Mouse (Mus musculus) midbrain, embryonic 10.5 days (tissue): ENCODE measurements around the gene Stag1. TPM values are rescaled to one million over a fixed set of nuclear protein-coding genes. Genes with fewer than 3 reads are reported as not detected.

Experiments used
- DNase-seq: peaks from one replicate; pipeline ENCODE4 v3.0.0-alpha.2; 2017; ENCODE audit warnings: low spot score
- H3K27ac ChIP-seq: fragments of 300-500 bp; sonication (generic); replicated peaks from 2 replicates; pipeline ENCODE4 v1.5.1; 2016; ENCODE audit warnings: mild to moderate bottlenecking
- H3K27me3 ChIP-seq: fragments of 300-500 bp; sonication (generic); 2 replicates; pipeline ENCODE4 v1.6.1; 2016; ENCODE audit warnings: low read depth, mild to moderate bottlenecking; ENCODE audit not compliant: poor library complexity, severe bottlenecking
- H3K36me3 ChIP-seq: fragments of 300-500 bp; sonication (generic); 2 replicates; pipeline ENCODE4 v1.6.1; 2016; ENCODE audit warnings: mild to moderate bottlenecking, moderate library complexity
- H3K4me1 ChIP-seq: fragments of 300-500 bp; sonication (generic); 2 replicates; pipeline ENCODE4 v1.6.1; 2016
- H3K4me3 ChIP-seq: fragments of 300-500 bp; sonication (generic); 2 replicates; pipeline ENCODE4 v1.5.1; 2016; ENCODE audit warnings: mild to moderate bottlenecking, moderate library complexity
- H3K9me3 ChIP-seq: fragments of 300-500 bp; sonication (generic); replicated peaks from 2 replicates; pipeline ENCODE4 v1.6.1; 2016; ENCODE audit warnings: mild to moderate bottlenecking
- WGBS: fragments of 180-500 bp; shearing (Covaris S2); methylation state at CpG from one replicate; pipeline ENCODE4 v1.1.7; 2016; 5-methylcytosine and 5-hydroxymethylcytosine counted together
- polyA plus RNA-seq: library from polyadenylated mRNA; unstranded; fragments of >200 nt; fragmentation: Nextera tagmentation; extraction: Ambion mirVana; gene quantifications from 2 replicates; pipeline ENCODE4 v1.2.1, GENCODE M21; 2016

Stag1 gene
- 50.8 and 51.6 TPM in 2 replicates for polyA plus RNA-seq

DNA sequence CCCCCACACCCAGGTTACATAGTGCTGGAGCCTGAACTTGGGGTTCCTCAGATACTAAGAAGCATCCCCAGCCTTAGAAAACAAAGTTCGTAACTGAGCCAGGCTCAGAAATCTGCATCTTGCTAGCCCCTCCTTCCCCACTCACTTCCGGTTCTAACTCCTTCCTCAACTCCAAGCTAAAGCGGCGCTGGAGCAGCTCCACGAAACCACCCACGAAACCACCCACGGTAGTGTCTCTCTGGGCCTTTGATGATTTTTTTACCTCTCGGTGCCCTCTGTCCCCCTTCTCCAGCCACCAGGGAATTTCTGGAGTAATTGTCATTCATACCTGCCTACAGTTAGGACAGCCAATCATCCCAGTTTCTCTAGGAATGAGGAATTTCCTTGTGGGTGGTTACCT lies at the start of gene Stag1:
Gene Stag1 (plus strand): TSS at position 253 of the 400 bp plus-strand sequence.
- Histone ChIP-seq H3K27me3 (no peaks in the 10 kb centered on the region), H3K27ac (no peak within 1 kb of the TSS), H3K36me3 (no peaks in the 10 kb centered on the region), H3K9me3 (no peaks in the 10 kb centered on the region), H3K4me3 (no peak within 1 kb of the TSS), H3K4me1 (peaks cover 14% of the 10 kb centered on the region)
- whole genome bisulfite sequencing, result 91% methylated on average over 8 of the region's 8 CpGs
- no peak for DNase-seq

DNA sequence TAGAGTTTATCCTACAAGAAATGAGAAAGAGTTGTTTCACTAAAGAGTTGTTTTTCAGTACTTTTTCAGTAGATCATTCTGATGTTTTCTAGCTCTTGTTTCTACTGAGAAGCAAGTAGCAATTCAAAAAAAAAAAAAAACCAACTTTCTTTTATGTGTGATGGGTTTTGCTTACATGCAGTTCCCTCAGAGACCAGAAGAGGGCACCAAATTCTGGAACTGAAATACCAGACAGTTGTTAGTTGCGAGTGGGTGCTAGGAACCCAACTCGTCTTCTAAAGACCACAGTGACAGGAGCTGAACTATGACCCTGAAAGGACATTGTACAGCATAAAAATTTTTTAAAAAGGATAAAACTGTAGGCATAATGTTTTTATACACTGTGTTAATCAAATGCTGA lies 49.3 kb upstream of the Stag1 start:
- WGBS, result 87% methylated on average over 2 of the region's 2 CpGs
- H3K36me3 ChIP-seq, result peaks cover 27% of the 10 kb centered on the region
- H3K4me3 ChIP-seq, result no peak overlapping the region
- no peak overlapping the region for H3K27ac ChIP-seq
- no peak for DNase-seq
- H3K27me3 ChIP-seq, result no peaks in the 10 kb centered on the region
- peaks cover 28% of the 10 kb centered on the region for H3K4me1 ChIP-seq
- H3K9me3 ChIP-seq, result peaks cover 12% of the 10 kb centered on the region

DNA sequence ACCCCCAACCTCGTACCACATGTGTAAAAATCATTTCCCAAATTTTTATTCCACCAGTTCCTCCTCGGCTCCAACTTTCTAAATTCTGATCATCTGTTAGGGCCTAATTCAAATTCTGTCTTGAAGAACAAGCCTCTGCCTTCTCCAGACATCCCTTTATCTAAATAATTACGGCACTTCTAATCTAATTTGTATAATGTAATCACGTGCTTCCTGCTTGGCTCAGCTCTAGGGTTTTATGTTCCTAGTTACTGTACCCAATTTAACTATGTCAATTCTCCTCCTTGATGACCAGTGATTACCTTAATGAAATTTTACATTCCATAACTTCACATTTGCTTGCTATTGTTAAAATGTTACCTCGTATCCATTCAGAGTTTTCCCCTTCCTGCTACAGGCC lies 41.9 kb upstream of the Stag1 start:
- no peaks in the 10 kb centered on the region; the same call in 1 of the 2 replicates for H3K9me3 ChIP-seq
- WGBS, result 83% methylated on average over 5 of the region's 5 CpGs
- no peak overlapping the region for H3K27ac ChIP-seq
- H3K4me1 ChIP-seq, result no peaks in the 10 kb centered on the region
- no peak for DNase-seq
- H3K36me3 ChIP-seq, result peaks cover 13% of the 10 kb centered on the region
- H3K4me3 ChIP-seq, result no peak overlapping the region
- H3K27me3 ChIP-seq, result no peaks in the 10 kb centered on the region

DNA sequence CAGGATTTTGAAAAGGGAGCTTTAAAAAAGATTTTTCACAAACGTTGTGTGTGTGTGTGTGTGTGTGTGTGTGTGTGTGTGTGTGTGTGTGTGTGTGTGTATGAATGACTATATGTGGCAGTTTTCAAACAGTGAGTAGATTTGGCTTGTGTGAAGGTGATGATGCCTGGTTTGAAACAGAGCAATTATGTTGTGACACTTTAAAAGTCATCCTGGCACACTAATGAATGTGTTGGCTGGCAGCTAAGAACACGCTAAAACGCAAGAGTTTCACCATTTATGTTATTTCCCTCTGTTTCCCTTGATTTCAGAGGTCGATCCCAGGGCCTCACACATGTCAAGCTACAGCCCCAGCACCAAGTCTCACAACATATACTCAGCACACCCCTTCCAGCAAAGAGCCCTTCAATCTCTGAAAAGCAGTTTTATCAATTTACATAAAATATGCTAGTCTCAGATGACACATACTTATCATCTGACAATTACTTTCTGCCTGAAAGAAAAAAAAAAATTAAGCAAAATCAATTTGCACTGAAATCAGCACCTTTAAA lies 39.5 kb upstream of the Stag1 start:
- no peaks in the 10 kb centered on the region for H3K9me3 ChIP-seq
- no peaks in the 10 kb centered on the region for H3K27me3 ChIP-seq
- 87% methylated on average over 4 of the region's 4 CpGs for WGBS
- no peak overlapping the region for H3K27ac ChIP-seq
- no peak for DNase-seq
- H3K36me3 ChIP-seq, result peaks cover 1% of the 10 kb centered on the region; the same call in 1 of the 2 replicates
- H3K4me1 ChIP-seq, result no peaks in the 10 kb centered on the region
- no peak overlapping the region for H3K4me3 ChIP-seq

DNA sequence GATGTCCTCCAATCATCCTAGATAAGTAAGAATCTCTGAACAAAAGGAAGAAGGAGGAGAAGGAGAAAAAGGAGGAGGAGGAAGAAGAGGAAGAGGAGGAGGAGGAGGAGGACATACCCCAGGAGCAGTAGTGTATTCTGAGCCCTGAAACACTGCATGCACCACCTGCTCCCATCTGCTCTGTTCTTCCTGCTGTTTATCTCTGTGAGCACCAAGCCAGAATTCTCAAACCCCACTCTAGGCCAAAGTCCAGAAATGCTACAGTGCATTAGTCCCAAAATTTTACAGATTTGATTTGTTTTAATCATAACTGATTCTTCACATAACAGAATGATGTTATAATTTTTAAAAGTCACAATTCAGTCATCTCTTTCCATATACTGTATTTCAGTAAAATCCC lies 38.6 kb upstream of the Stag1 start:
- Histone ChIP-seq H3K36me3 (no peaks in the 10 kb centered on the region), H3K4me1 (no peaks in the 10 kb centered on the region), H3K27me3 (no peaks in the 10 kb centered on the region), H3K27ac (no peak overlapping the region), H3K4me3 (no peak overlapping the region), H3K9me3 (no peaks in the 10 kb centered on the region)
- no peak for DNase-seq

DNA sequence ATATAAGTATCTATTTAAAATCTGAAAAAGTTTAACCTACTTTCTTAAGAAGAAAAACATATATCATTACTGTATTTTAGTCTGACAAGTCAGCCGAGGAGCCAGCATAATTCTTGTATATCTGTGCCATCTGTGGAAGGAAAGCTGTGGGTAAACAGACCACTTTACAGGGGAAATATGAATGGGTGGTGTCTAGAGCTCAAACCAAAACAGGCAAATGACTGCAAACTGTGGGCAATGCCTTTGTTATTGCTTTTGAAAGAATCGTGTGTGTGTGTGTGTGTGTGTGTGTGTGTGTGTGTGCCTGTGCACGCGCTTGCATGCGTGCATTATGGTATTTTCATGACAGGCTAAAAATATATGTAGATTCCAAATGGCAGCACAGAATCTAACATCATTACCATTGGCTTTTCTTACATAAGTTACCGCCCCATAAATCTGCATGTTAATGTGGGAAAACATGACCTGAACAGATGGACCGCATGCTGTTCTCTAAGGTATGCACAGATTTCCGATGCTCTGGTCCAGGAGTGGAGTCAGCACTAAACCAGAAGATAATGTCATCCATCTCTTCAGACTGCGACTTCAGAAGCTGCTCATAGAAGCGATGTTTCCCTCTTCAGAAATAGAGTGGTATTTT lies 37.2 kb upstream of the Stag1 start:
- H3K4me1 ChIP-seq, result no peaks in the 10 kb centered on the region
- H3K4me3 ChIP-seq, result no peak overlapping the region
- H3K36me3 ChIP-seq, result no peaks in the 10 kb centered on the region
- H3K9me3 ChIP-seq, result no peaks in the 10 kb centered on the region
- H3K27ac ChIP-seq, result no peak overlapping the region
- WGBS, result 94% methylated on average over 10 of the region's 10 CpGs
- no peak for DNase-seq
- H3K27me3 ChIP-seq, result no peaks in the 10 kb centered on the region

DNA sequence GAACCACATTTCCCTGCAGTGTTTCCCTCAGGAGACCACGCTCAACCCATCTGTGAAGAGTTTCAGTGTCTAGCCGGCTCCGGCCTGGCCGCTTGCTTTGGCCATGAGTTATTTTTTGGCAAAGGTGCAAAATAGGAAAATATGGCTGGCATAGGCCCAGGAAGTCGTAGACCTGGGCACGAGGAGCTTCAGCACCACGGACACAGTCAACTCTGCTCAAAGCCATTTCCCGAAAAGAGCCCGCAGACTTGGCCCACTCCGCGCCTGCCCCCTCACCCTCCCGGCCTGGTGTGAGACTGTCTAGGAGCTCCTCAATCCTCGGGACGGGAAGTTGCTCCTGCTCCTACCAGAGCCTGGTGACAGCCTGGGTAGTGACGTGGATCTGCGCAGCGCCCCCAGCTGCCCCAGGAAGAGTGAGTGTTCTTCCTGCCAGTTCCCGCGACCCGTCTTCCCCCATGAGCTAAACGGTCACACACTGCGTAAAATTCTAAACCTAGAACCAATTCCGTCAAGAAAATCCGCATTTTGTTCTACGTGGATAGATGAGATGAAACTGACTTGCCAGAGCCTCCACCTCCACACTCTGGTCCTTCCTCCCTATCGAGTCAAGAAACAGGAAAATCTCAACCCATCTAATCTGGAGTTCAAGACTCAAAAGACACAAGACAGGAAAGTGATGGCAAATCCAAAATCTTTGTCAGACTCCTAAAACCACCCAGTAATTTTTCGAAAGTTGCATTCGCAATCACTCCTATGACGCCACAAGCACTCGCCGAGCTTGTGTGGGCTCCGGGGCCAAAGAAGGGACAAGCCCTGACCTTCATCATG lies 27.6 kb upstream of the Stag1 start:
- Histone ChIP-seq H3K27me3 (peaks cover 18% of the 10 kb centered on the region), H3K9me3 (no peaks in the 10 kb centered on the region), H3K4me3 (peak overlapping the region; percentile 81), H3K27ac (peak overlapping the region; percentile 88), H3K4me1 (peaks cover 20% of the 10 kb centered on the region), H3K36me3 (no peaks in the 10 kb centered on the region)
- WGBS, result 9% methylated on average over 32 of the region's 32 CpGs
- peak; percentile 61 for DNase-seq

DNA sequence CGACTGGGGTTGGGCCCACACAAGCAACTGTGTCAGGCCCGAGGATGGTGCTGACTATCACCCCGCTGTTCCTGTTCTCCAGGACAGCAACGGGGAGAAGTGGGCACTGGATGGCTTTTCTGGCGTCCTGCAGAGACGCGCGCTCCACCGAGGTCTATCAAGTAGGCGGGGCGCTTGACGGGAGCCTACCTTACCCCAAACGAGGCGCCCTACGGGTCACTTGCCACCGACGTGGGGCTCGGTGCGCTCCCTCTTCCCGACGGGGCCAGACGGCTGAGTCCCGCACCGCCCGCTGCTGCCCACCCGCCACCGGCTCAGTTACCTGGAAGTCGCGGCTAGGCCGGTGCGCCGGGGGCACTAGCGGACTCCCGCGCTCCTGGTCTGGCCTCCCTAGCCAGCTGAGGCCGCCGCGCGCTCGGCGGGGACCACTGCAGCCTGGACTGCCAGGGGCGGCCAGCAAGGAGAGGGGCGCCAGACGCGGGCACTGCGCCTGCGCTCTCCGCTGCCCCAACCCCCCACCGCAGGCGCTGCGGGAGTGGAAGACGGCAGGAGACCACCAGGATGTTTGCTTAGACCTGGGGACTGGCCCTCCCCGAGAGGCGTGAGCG lies 26.9 kb upstream of the Stag1 start, which contains the start of gene Slc35g2:
Gene Slc35g2 (minus strand): TSS at position 465 of the 608 bp plus-strand sequence.
- Histone ChIP-seq H3K36me3 (no peaks in the 10 kb centered on the region), H3K27ac (peak within 1 kb of the TSS; percentile 88), H3K9me3 (no peaks in the 10 kb centered on the region), H3K4me3 (peak within 1 kb of the TSS; percentile 81), H3K4me1 (peaks cover 20% of the 10 kb centered on the region), H3K27me3 (peaks cover 18% of the 10 kb centered on the region)
- DNase-seq, result peak; percentile 85
- WGBS, result under 1% methylated on average over 54 of the region's 55 CpGs

DNA sequence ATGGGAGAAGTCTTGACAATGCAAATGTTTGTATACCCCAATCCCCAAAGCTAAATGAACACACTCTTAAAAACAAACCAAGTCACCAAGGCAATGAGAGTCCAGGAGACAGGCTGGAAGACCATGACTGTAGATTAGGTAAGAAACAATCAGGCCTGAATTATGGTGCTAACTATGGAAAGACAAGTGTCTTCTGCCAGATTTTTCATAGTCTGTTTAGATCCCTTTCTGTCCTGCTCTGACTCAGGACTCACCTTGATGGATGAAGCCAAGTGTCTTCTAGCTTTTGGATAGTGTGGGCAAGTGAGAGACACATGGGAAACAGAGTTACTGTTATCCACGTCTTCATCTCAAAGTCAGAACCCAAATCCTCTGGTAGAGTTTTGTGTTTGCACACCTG lies 26.1 kb upstream of the Stag1 start:
- 60% methylated on average over 1 of the region's 1 CpGs for WGBS

DNA sequence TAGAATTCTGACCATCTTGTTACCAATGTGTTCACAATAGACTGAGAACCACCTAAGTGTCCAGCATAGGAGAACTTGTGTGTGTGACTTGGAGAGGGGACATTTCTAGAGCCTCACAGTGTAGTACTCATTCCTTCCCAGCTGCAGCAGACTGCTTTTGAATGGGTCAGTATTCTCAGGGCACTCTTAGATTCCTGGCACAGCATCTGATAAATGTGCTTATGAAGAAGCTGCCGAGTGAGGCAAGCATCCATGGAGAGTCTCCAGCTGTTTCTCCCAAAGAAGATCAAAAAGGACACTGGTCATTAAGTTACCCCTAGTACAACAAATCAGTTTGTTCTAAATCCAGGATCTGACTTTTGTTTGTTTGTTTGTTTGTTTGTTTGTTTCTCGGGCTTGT lies 24.3 kb upstream of the Stag1 start:
- Histone ChIP-seq H3K4me1 (peaks cover 20% of the 10 kb centered on the region), H3K9me3 (no peaks in the 10 kb centered on the region), H3K4me3 (no peak overlapping the region), H3K27ac (no peak overlapping the region), H3K27me3 (peaks cover 18% of the 10 kb centered on the region), H3K36me3 (no peaks in the 10 kb centered on the region)
- 80% methylated on average over 2 of the region's 2 CpGs for WGBS
- no peak for DNase-seq

More for the DNA sequence above, 26.1 kb upstream of the Stag1 start:
- peaks cover 20% of the 10 kb centered on the region for H3K4me1 ChIP-seq
- no peak for DNase-seq
- peak overlapping the region; percentile 81 for H3K4me3 ChIP-seq
- peaks cover 18% of the 10 kb centered on the region for H3K27me3 ChIP-seq
- H3K36me3 ChIP-seq, result no peaks in the 10 kb centered on the region
- H3K27ac ChIP-seq, result peak overlapping the region; percentile 88; the same call in 1 of the 2 replicates
- H3K9me3 ChIP-seq, result no peaks in the 10 kb centered on the region

DNA sequence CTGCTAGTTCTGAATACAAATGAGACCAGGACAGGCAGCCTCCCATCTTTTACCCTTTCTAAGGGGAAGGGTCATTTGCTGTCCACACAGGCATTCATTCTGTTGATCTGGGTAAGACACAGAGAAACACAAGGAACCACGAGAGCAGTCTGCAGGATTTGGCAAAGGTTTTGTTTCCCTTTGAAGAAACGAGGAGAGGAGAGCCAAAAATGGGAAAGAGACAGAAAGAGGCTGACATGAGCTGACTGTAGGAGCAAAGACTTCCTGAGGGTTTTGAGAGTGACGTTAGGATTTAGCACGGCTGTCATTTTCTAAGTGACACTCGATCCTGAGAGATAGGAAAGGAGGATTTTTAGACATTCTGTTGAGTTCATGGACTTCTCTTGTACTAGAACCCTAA lies 23.7 kb upstream of the Stag1 start:
- Histone ChIP-seq H3K9me3 (no peaks in the 10 kb centered on the region), H3K27me3 (peaks cover 12% of the 10 kb centered on the region), H3K4me3 (no peak overlapping the region), H3K36me3 (no peaks in the 10 kb centered on the region), H3K27ac (no peak overlapping the region), H3K4me1 (peaks cover 20% of the 10 kb centered on the region)
- DNase-seq, result no peak
- WGBS, result 68% methylated on average over 5 of the region's 5 CpGs

DNA sequence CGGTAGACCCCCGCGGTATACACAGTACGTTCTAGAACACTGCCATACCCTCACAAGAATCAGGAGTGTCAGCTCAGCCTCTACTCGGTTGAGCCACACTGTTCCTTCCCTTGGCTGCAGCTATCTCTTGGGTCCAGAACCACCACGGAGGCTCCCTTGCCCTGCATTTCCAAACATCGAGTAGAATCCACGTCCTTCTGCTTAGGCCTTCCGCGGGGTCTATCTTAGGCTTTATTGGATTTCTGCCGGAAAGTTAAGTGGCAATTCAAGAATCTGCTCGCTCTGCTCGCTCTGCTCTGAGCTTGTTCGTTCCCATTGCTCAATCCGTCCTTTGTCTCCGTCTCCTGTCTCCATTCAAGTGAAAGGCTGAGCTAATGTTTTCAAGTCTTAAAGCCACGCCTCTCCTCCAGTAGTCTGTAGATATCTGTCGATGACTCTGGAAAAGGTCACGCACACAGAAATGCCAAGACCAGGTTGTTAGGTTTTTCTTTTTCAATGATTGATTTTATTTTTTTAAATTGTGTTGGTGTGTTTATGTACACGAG lies 17.3 kb upstream of the Stag1 start:
- no peaks in the 10 kb centered on the region for H3K27me3 ChIP-seq
- WGBS, result 47% methylated on average over 20 of the region's 20 CpGs
- H3K27ac ChIP-seq, result peak overlapping the region; percentile 69
- H3K4me1 ChIP-seq, result peaks cover 39% of the 10 kb centered on the region
- no peaks in the 10 kb centered on the region for H3K36me3 ChIP-seq
- H3K9me3 ChIP-seq, result no peaks in the 10 kb centered on the region
- peak; percentile 27 for DNase-seq
- no peak overlapping the region for H3K4me3 ChIP-seq
